Mouse (Mus musculus): ENCODE results near the gene Fam114a2.
"Not testable (repeated sequence)": the region's sequence is repeated elsewhere in the genome, so short reads cannot be mapped to it uniquely, and the experiment has no call there.

Gene Fam114a2

DNA sequence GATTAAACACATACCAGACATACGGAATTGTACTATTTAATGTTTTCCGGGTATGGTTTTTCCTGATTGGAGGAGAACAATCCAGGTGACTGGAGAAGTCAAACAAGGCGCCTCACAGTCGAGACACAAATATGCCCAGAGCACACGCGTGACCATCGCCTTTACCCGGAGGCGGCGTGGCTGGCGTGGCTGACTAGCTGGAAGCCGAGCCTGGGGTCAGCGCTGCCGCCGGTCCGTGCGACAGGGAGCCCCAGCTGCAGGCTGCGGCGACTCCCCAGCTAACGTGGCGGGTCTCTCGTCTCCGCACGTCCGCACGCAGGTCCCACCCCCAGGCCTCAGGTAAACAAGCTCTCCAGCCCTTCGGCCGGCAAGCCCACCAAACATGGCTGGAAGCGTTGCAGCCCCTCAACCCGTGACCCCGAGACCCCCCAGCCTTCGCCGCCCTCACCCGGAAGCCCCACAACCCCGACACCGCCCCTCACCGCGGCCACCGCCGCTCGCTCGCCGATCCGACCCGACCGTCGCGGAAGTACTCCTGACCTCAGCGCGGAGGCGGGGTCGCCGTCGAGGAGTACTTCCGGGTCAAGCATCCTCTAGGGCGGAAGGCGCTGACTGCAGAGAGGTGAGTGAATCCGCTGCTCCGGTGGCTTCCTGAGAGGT, at the start of gene Fam114a2, which contains the start of gene Mfap3:
Fam114a2 (minus strand) TSS at position 527 of the 660 bp plus-strand sequence.
Mfap3 (plus strand) TSS at position 574 of the 660 bp plus-strand sequence.
- Histone ChIP-seq H3K4me3 (replicated peaks; ENCODE audit: low read length) (peak within 1 kb of the TSS; percentile 94), H3K9me3 (ENCODE audit: low read length) (no peaks in the 10 kb centered on the region), H3K36me3 (ENCODE audit: insufficient read depth, low read length) (peaks cover 41% of the 10 kb centered on the region), H3K27me3 (ENCODE audit: insufficient read depth, low read length) (no peaks in the 10 kb centered on the region), H3K4me1 (replicated peaks; ENCODE audit: low read depth, low read length) (peaks cover 37% of the 10 kb centered on the region)
- no peak for TF ChIP-seq NANOG (IDR thresholded peaks at IDR 0.05; ENCODE audit: borderline replicate concordance, low read length)

- no peaks in the 10 kb centered on the region for H3K27me3 ChIP-seq (ENCODE audit: insufficient read depth, low read length)
- H3K9me3 ChIP-seq (ENCODE audit: low read length): peaks cover 29% of the 10 kb centered on the region
- no peaks in the 10 kb centered on the region for H3K36me3 ChIP-seq (ENCODE audit: insufficient read depth, low read length)
- H3K4me3 ChIP-seq (replicated peaks; ENCODE audit: low read length): 0 out of 2 replicates have a peak overlapping the region, but pooled peaks have one; percentile 13
- H3K4me1 ChIP-seq (replicated peaks; ENCODE audit: low read depth, low read length): peaks cover 9% of the 10 kb centered on the region
- TF ChIP-seq NANOG (IDR thresholded peaks at IDR 0.05; ENCODE audit: borderline replicate concordance, low read length): no peak
- TF ChIP-seq CTCF (conservative IDR thresholded peaks at IDR 0.05; ENCODE audit: low read length): no peak
- TF ChIP-seq POU5F1 (IDR thresholded peaks at IDR 0.05; ENCODE audit: borderline replicate concordance, low read length): no peak
Observed at GRCm38 (mm10) chr11:57566091-57567035, 47.9 kb upstream of the Fam114a2 start.

DNA sequence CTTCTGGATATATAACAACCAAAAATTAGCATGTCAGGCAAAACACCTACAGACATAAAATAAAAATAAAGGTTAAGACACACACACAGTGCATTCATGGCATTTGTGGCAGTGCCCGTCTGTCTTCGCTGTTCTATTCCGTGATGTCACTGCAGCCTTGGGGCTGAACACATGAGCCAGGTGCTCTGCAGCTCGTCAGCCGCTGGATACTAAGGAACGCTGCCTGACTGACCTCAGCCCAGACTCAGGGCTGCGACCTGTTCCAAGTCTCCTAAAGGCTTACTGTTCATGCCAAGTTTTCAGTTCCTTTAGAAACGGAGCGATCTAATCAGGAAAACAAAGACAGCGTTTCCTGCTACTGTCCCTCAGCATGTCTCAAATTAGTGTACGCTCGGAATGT, 46.1 kb upstream of the Fam114a2 start:
- peaks cover 3% of the 10 kb centered on the region for H3K4me1 ChIP-seq (replicated peaks; ENCODE audit: low read depth, low read length)
- no peak overlapping the region for H3K4me3 ChIP-seq (replicated peaks; ENCODE audit: low read length)
- no peaks in the 10 kb centered on the region for H3K27me3 ChIP-seq (ENCODE audit: insufficient read depth, low read length)
- H3K9me3 ChIP-seq (ENCODE audit: low read length): peaks cover 27% of the 10 kb centered on the region
- H3K36me3 ChIP-seq (ENCODE audit: insufficient read depth, low read length): no peaks in the 10 kb centered on the region
- TF ChIP-seq NANOG (IDR thresholded peaks at IDR 0.05; ENCODE audit: borderline replicate concordance, low read length) (no peak), CTCF (conservative IDR thresholded peaks at IDR 0.05; ENCODE audit: low read length) (no peak), POU5F1 (IDR thresholded peaks at IDR 0.05; ENCODE audit: borderline replicate concordance, low read length) (no peak)

DNA sequence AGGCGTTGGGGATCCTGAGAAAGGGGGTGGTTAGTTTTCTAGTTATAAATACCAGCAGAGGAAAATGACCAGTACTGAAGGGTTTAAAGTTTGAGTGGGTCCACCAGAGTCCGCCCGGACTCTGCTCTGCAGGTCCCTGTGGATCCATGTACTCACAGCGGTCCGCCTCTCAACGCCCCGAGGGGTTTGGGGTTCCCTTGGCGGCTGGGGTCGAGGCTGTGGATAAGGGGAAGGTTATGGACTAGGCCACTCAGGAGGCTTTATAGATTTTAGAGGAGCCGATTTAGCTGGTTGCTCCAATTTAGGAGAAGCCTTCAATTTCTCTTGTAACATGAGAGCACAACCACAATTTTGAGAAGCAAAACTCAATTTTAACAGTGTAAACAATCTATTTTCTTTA, 39.5 kb upstream of the Fam114a2 start:
- H3K36me3 ChIP-seq (ENCODE audit: insufficient read depth, low read length); H3K4me1 ChIP-seq (replicated peaks; ENCODE audit: low read depth, low read length); H3K27me3 ChIP-seq (ENCODE audit: insufficient read depth, low read length); H3K4me3 ChIP-seq (replicated peaks; ENCODE audit: low read length): not testable (repeated sequence)
- peaks cover 41% of the 10 kb centered on the region for H3K9me3 ChIP-seq (ENCODE audit: low read length)

DNA sequence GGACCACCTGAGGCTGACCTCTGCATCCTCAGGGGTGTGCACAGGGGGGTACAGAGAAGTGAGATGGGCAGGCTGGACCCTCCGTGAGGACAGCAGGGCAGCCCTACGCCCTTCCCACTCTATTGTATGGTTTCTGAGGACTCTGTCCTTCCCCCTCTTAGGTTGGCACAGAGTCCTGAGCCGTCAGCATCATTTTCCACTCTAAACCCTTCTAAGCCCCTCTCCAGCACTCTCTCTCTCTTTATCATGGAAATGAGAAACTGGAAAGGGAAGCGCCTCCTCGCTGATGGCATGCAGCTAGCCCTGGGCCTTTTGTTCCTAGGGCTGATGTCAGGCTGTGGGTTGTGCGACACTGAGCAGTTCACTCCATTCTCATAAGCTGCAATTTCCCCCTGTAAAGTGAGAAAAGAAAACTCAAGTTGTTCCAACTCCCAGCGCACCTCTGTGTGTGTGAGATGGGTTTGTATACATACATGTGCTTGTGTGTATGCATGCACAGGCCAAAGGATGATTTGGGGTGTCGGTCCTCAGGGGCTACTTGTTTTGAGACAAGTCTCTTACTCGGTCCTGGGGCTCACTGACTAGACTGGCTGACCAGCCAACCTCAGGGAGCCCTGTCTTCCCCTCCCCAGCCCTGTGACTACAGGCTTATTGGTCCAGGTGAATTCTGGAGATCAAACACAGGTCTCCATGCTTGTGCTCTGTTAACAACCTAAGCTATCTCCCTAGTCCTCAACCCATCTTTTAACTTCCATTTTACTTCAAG, 34.8 kb upstream of the Fam114a2 start:
- Histone ChIP-seq H3K27me3 (ENCODE audit: insufficient read depth, low read length) (no peaks in the 10 kb centered on the region), H3K36me3 (ENCODE audit: insufficient read depth, low read length) (no peaks in the 10 kb centered on the region), H3K9me3 (ENCODE audit: low read length) (peaks cover 57% of the 10 kb centered on the region), H3K4me1 (replicated peaks; ENCODE audit: low read depth, low read length) (no peaks in the 10 kb centered on the region), H3K4me3 (replicated peaks; ENCODE audit: low read length) (no peak overlapping the region)
- TF ChIP-seq CTCF (conservative IDR thresholded peaks at IDR 0.05; ENCODE audit: low read length) (no peak), POU5F1 (IDR thresholded peaks at IDR 0.05; ENCODE audit: borderline replicate concordance, low read length) (no peak), NANOG (IDR thresholded peaks at IDR 0.05; ENCODE audit: borderline replicate concordance, low read length) (no peak)

GRCm38 (mm10) chr11:57551016-57551415, 32.6 kb upstream of the Fam114a2 start:
- Histone ChIP-seq H3K36me3 (ENCODE audit: insufficient read depth, low read length) (no peaks in the 10 kb centered on the region), H3K4me1 (replicated peaks; ENCODE audit: low read depth, low read length) (peaks cover 4% of the 10 kb centered on the region; the same call in 1 of the 2 replicates), H3K4me3 (replicated peaks; ENCODE audit: low read length) (no peak overlapping the region), H3K9me3 (ENCODE audit: low read length) (peaks cover 57% of the 10 kb centered on the region), H3K27me3 (ENCODE audit: insufficient read depth, low read length) (0 out of 2 replicates have a peak, but pooled peaks cover 3% of the 10 kb centered on the region)
- no peak for TF ChIP-seq CTCF (conservative IDR thresholded peaks at IDR 0.05; ENCODE audit: low read length)
- no peak for TF ChIP-seq POU5F1 (IDR thresholded peaks at IDR 0.05; ENCODE audit: borderline replicate concordance, low read length)
- no peak for TF ChIP-seq NANOG (IDR thresholded peaks at IDR 0.05; ENCODE audit: borderline replicate concordance, low read length)

DNA sequence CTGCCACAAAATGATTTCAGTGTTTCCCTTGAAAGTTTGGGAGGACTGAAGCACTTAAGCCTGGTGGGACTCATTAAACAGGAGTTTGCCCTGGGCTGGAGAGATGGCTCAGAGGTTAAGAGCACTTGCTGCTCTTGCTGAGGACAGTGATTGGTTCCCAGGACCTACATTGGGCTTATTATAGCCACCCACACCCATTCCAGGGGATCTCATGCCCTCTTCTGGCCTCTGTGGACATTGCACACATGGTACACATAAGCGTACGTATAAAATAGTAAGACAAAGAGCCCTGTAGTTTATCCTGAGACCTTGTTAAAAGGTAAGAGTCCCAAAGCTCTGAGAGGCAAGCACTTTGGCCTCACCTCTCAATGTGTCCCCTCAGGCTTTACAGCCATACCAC, 31.8 kb upstream of the Fam114a2 start:
- H3K4me1 ChIP-seq (replicated peaks; ENCODE audit: low read depth, low read length): peaks cover 4% of the 10 kb centered on the region; the same call in 1 of the 2 replicates
- TF ChIP-seq CTCF (conservative IDR thresholded peaks at IDR 0.05; ENCODE audit: low read length) (no peak), POU5F1 (IDR thresholded peaks at IDR 0.05; ENCODE audit: borderline replicate concordance, low read length) (no peak), NANOG (IDR thresholded peaks at IDR 0.05; ENCODE audit: borderline replicate concordance, low read length) (no peak)
- peaks cover 57% of the 10 kb centered on the region for H3K9me3 ChIP-seq (ENCODE audit: low read length)
- no peaks in the 10 kb centered on the region for H3K36me3 ChIP-seq (ENCODE audit: insufficient read depth, low read length)
- H3K27me3 ChIP-seq (ENCODE audit: insufficient read depth, low read length): 0 out of 2 replicates have a peak, but pooled peaks cover 3% of the 10 kb centered on the region
- H3K4me3 ChIP-seq (replicated peaks; ENCODE audit: low read length): no peak overlapping the region
